Mouse (Mus musculus) inflammation-experienced regulatory T-cells (primary cell): ENCODE results near the gene Acsl3. TPM values are rescaled to one million over a fixed set of nuclear protein-coding genes. Genes with fewer than 3 reads are reported as not detected.

Experiments used
- polyA plus RNA-seq, 2 experiments: library from polyadenylated mRNA; unstranded; fragments of 100-300 nt; shearing (Covaris generic); gene quantifications; one replicate each; pipeline ENCODE4 v1.2.1; 2017

Gene Acsl3
- polyA plus RNA-seq, result 10 to 100 TPM in 1 of 2 experiments, 1 to 10 TPM in 1; 7.9 to 12.2 TPM

GRCm38 (mm10) chr1:78657671-78658440 lies at the start of gene Acsl3, which contains the start of gene Utp14b:
Acsl3 (plus strand) TSS chr1:78657825.
Utp14b (plus strand) TSS chr1:78658038.

Other genes starting within 250 kb of the Acsl3 start
- 10 to 100 TPM; 88.5 to 90.8 TPM for gene Farsb, start 168.9 kb upstream of the Acsl3 start, polyA plus RNA-seq
- gene Mogat1, start 146.8 kb upstream of the Acsl3 start, polyA plus RNA-seq, result not detected
- under 1 TPM; 0.05 to 0.27 TPM for gene BC035947, start 145.7 kb upstream of the Acsl3 start, polyA plus RNA-seq
- gene Utp14b, start 213 bp downstream of the Acsl3 start, polyA plus RNA-seq, result 1 to 10 TPM; 1.3 to 2.3 TPM
- gene Kcne4, start 158.9 kb downstream of the Acsl3 start, polyA plus RNA-seq, result under 1 TPM in 1 of 2 experiments, not detected in 1; 0.13 TPM